Mouse (Mus musculus) midbrain, embryonic 14.5 days (tissue): ENCODE measurements around the gene Hhat. TPM values are rescaled to one million over a fixed set of nuclear protein-coding genes. Genes with fewer than 3 reads are reported as not detected.

ENCODE experiments used
- ATAC-seq: fragments of 200-750 bp; cut with Nextera tagmentation; 2 replicates; pipeline ENCODE4 v1.8.0; 2017; ENCODE audit warnings: moderate number of reproducible peaks, moderate library complexity; ENCODE audit not compliant: low FRiP score, low TSS enrichment
- DNase-seq: peaks from one replicate; pipeline ENCODE4 v3.0.0-alpha.2; 2015
- H3K27ac ChIP-seq: fragments of 300-500 bp; sonication (generic); replicated peaks from 2 replicates; pipeline ENCODE4 v1.5.1; 2014; ENCODE audit warnings: mild to moderate bottlenecking, low read depth, low read length, moderate library complexity
- H3K27me3 ChIP-seq: fragments of 300-500 bp; sonication (generic); 2 replicates; pipeline ENCODE4 v1.6.1; 2014; ENCODE audit warnings: low read length, control low read depth, mixed read lengths; ENCODE audit not compliant: control insufficient read depth, insufficient read depth
- H3K36me3 ChIP-seq: fragments of 300-500 bp; sonication (generic); 2 replicates; pipeline ENCODE4 v1.6.1; 2014; ENCODE audit warnings: low read length, control low read depth; ENCODE audit not compliant: control insufficient read depth, insufficient read depth
- H3K4me1 ChIP-seq: fragments of 300-500 bp; sonication (generic); 2 replicates; pipeline ENCODE4 v1.6.1; 2014; ENCODE audit warnings: mild to moderate bottlenecking, antibody characterized with exemption, low read length, control low read depth; ENCODE audit not compliant: control insufficient read depth, insufficient read depth
- H3K4me2 ChIP-seq: fragments of 300-500 bp; sonication (generic); 2 replicates; pipeline ENCODE4 v1.6.1; 2014; ENCODE audit warnings: mild to moderate bottlenecking, low read length, moderate library complexity
- H3K4me3 ChIP-seq: fragments of 300-500 bp; sonication (generic); replicated peaks from 2 replicates; pipeline ENCODE4 v1.5.1; 2014; ENCODE audit warnings: low read depth, low read length
- H3K9ac ChIP-seq: fragments of 300-500 bp; sonication (generic); replicated peaks from 2 replicates; pipeline ENCODE4 v1.6.1; 2014; ENCODE audit warnings: mild to moderate bottlenecking, low read length, moderate library complexity
- H3K9me3 ChIP-seq: fragments of 300-500 bp; sonication (generic); 2 replicates; pipeline ENCODE4 v1.6.1; 2016; ENCODE audit warnings: low read length, control low read depth, mixed read lengths; ENCODE audit not compliant: control insufficient read depth
- WGBS: fragments of 180-500 bp; shearing (Covaris S2); extraction: QIAGEN DNeasy Blood & Tissue Kit; methylation state at CpG from one replicate; pipeline ENCODE4 v1.1.7; 2014; 5-methylcytosine and 5-hydroxymethylcytosine counted together
- polyA plus RNA-seq: library from polyadenylated mRNA; unstranded; fragments of >200 nt; fragmentation: Nextera tagmentation; extraction: Ambion mirVana; gene quantifications from 2 replicates; pipeline ENCODE4 v1.2.1, GENCODE M21; 2014

Gene Hhat
- polyA plus RNA-seq, 1 experiment from 2014 or later = 4.5 TPM

DNA sequence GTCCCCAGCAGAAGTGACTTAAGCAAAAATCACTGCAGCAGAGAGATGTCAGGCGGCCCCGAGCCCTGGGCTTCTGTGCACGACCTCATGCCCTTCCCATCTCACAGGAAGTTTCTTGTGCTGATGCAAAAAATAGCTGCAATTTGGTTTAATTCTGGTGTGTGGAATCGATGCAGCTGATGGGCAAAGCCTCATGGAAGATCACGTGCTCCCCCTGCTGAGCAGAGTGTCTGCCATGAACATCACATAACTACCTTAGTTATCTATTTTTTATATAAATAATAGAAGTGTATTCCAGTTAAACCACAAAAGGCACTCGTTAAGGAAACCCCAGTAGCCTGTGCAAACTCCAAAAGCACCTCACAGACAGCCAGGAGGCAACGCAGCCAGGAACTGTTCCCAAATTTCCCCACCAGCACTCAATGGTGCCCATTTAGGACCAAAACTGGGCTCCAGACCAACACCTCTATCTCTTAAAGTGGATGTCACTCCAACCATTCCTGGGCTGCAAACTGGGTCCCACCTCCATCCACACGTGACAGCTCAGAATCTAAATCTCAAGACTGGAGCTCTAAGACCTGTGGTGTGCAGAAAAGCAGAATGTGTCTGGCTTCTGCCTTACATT lies 118.9 kb downstream of the Hhat start:
- WGBS = 75% methylated on average over 8 of the region's 8 CpGs

DNA sequence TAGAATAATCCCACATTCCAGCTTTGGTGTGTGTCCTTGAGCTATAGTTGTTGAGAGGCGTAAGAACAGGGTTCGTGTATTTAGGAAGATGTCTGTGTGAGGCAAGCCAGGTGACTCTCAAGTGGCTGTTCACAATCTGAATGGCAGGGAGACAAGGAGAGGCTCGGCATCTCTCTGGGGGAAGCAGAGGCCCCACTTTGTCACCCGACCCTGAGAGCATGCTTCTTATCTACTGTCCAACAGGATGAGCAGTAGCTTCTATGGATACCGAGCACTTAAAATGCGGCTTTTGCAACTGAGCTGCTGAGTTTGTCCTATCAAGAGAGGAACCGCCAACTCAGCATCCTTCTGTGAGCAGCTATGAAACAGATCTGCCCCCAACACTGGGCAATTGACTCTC lies 120.4 kb downstream of the Hhat start:
- Histone ChIP-seq H3K4me3 (no peak overlapping the region), H3K9ac (no peak overlapping the region), H3K36me3 (no peaks in the 10 kb centered on the region), H3K4me1 (0 out of 2 replicates have a peak, but pooled peaks cover 3% of the 10 kb centered on the region), H3K4me2 (no peak overlapping the region), H3K9me3 (no peaks in the 10 kb centered on the region), H3K27me3 (no peaks in the 10 kb centered on the region), H3K27ac (no peak overlapping the region)
- WGBS = 78% methylated on average over 7 of the region's 7 CpGs
- DNase-seq = no peak
- no peak for ATAC-seq

More for the DNA sequence above, 118.9 kb downstream of the Hhat start:
- Histone ChIP-seq H3K36me3 (no peaks in the 10 kb centered on the region), H3K9me3 (no peaks in the 10 kb centered on the region), H3K4me2 (no peak overlapping the region), H3K27me3 (no peaks in the 10 kb centered on the region), H3K27ac (no peak overlapping the region), H3K9ac (no peak overlapping the region), H3K4me3 (no peak overlapping the region), H3K4me1 (0 out of 2 replicates have a peak, but pooled peaks cover 3% of the 10 kb centered on the region)
- DNase-seq (peak; percentile 59), ATAC-seq (no peak)

DNA sequence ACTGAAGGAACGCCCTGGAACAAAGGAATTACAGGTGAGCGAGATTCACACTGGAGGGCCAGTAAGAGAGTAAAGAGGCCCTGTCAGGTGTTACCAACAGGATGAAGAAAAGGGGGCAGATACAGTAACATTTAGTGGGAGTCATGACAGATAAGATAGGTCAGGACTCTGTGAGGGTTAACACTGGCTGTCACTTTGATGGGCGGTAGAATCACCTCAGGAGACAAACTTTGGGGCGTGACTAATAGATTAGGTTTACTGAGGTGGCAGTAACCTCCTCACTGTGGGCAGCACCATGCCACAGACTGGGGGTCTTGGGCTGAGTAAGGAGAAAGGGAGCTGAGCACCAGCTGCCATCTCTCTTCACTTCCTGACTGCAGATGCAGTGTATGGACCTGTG lies 121.0 kb downstream of the Hhat start:
- no peak overlapping the region for H3K9ac ChIP-seq
- ATAC-seq (no peak), DNase-seq (no peak)
- H3K36me3 ChIP-seq = no peaks in the 10 kb centered on the region
- H3K4me1 ChIP-seq = 0 out of 2 replicates have a peak, but pooled peaks cover 3% of the 10 kb centered on the region
- no peak overlapping the region for H3K4me3 ChIP-seq
- no peak overlapping the region for H3K4me2 ChIP-seq
- no peak overlapping the region for H3K27ac ChIP-seq
- no peaks in the 10 kb centered on the region for H3K9me3 ChIP-seq
- WGBS = 83% methylated on average over 4 of the region's 4 CpGs
- H3K27me3 ChIP-seq = no peaks in the 10 kb centered on the region

DNA sequence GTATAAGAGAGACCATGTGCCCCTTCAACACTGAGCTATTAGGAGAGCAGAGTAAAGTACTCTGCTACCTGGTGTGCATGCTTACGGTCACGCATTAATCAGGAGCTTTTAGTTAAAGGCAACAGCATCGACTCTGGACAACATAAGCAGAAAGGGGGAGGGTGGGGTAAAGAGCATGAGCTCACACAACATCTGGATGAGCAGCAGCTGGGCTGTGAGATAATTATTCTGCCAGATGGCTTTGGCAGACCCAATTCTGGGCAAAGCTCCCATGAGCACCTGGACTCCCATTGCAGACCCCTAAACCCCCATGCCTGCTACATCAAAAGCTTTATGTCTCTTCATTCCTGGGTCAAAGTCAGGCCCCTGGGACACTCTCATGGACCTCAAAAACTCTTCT lies 121.8 kb downstream of the Hhat start:
- no peak overlapping the region for H3K4me3 ChIP-seq
- ATAC-seq = no peak
- DNase-seq = no peak
- no peak overlapping the region for H3K9ac ChIP-seq
- H3K4me2 ChIP-seq = no peak overlapping the region
- no peaks in the 10 kb centered on the region for H3K9me3 ChIP-seq
- H3K36me3 ChIP-seq = no peaks in the 10 kb centered on the region
- 76% methylated on average over 3 of the region's 3 CpGs for WGBS
- no peak overlapping the region for H3K27ac ChIP-seq
- H3K4me1 ChIP-seq = 0 out of 2 replicates have a peak, but pooled peaks cover 3% of the 10 kb centered on the region
- no peaks in the 10 kb centered on the region for H3K27me3 ChIP-seq

DNA sequence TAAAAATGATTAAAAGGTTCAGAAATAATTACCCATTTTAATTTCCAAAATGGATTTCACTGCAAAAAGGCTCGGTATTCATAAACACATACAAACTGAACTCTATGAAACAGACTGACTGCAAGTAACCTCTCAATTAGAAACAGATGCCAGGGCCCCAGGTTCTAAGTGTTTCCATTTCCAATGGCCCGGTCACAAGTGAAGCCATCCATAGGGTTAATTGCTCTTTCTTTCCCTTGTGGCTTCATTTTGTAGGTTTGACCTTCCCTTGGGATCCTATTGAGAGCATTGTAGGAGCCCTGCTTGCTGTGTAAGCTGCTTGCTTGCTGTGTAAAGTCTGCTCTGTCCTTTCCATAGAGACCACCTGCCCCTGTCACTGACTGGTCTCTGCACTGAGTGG lies 123.7 kb downstream of the Hhat start:
- H3K4me2 ChIP-seq = no peak overlapping the region
- H3K27me3 ChIP-seq = no peaks in the 10 kb centered on the region
- H3K36me3 ChIP-seq = no peaks in the 10 kb centered on the region
- ATAC-seq = no peak
- H3K4me1 ChIP-seq = 0 out of 2 replicates have a peak, but pooled peaks cover 3% of the 10 kb centered on the region
- no peak overlapping the region for H3K9ac ChIP-seq
- no peak overlapping the region for H3K4me3 ChIP-seq
- 76% methylated on average over 2 of the region's 2 CpGs for WGBS
- no peak overlapping the region for H3K27ac ChIP-seq
- DNase-seq = no peak
- H3K9me3 ChIP-seq = no peaks in the 10 kb centered on the region

DNA sequence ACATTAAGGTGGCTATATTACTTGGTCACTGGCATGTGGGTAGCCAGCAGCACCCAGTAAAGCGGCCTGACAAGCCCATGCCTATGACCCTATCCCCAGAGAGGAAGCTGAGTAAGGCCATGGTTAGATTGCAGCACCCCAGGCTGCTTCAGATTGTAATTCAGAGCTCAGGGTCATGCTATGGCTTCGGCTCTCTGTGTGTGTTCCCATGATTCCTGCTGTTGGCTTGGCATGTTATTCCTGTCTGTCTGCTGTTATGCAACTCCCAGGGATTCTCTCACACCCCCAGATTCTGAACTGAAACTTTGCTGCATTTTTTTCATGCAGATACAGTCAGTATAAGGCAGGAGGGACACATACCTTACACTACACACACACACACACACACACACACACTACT lies 128.9 kb downstream of the Hhat start:
- H3K27me3 ChIP-seq = no peaks in the 10 kb centered on the region
- no peak overlapping the region for H3K27ac ChIP-seq
- WGBS = 83% methylated on average over 2 of the region's 2 CpGs
- H3K4me1 ChIP-seq = no peaks in the 10 kb centered on the region
- no peak overlapping the region for H3K4me3 ChIP-seq
- no peak overlapping the region for H3K9ac ChIP-seq
- DNase-seq (no peak), ATAC-seq (no peak)
- H3K36me3 ChIP-seq = no peaks in the 10 kb centered on the region
- H3K9me3 ChIP-seq = no peaks in the 10 kb centered on the region
- no peak overlapping the region for H3K4me2 ChIP-seq

DNA sequence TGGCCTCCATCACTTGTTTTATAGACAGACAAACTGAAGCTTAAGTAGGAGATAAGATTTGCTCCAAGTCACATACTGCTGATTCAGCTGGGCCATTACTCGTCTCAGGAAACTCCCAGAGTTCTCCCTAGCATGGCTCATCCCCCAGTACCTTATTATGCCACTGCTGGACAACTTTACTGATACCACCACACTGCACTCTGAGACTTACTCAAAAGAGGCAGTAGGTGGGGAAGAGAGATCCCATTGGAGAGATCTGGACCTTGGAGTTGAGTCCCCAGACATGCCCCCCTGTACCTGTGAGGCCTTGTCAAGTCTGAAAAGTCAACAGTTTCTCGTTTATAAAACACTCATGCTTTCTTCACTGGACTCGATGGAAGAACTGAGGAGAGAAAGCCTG lies 131.8 kb downstream of the Hhat start:
- WGBS = 77% methylated on average over 3 of the region's 3 CpGs
- Histone ChIP-seq H3K27ac (no peak overlapping the region), H3K9ac (no peak overlapping the region), H3K4me2 (no peak overlapping the region), H3K4me1 (no peaks in the 10 kb centered on the region), H3K9me3 (no peaks in the 10 kb centered on the region), H3K27me3 (no peaks in the 10 kb centered on the region), H3K36me3 (no peaks in the 10 kb centered on the region), H3K4me3 (no peak overlapping the region)
- ATAC-seq (no peak), DNase-seq (no peak)

DNA sequence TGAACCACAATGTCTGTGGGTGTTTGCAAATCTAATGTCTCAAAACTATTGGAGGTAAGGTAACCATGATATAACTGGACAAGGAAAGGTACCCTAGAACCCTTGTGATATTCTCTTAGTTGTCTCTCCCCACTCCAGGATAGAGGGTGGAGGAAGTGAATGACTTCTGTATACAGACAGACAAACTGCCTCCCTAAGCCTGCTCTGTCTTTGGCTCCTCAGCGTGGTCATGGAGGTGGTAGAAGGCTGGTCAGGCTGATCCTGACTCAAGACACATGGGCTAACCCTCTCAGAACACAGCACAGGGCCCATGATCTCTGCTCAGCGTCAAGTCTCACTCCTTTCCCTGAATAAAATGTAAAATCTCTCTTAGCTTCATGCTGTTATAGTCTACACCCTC lies 149.2 kb downstream of the Hhat start:
- Histone ChIP-seq H3K27me3 (no peaks in the 10 kb centered on the region), H3K9me3 (0 out of 2 replicates have a peak, but pooled peaks cover 8% of the 10 kb centered on the region), H3K4me2 (no peak overlapping the region), H3K4me3 (no peak overlapping the region), H3K27ac (no peak overlapping the region), H3K36me3 (no peaks in the 10 kb centered on the region), H3K4me1 (no peaks in the 10 kb centered on the region), H3K9ac (no peak overlapping the region)
- no peak for DNase-seq
- no peak for ATAC-seq
- 82% methylated on average over 2 of the region's 2 CpGs for WGBS

DNA sequence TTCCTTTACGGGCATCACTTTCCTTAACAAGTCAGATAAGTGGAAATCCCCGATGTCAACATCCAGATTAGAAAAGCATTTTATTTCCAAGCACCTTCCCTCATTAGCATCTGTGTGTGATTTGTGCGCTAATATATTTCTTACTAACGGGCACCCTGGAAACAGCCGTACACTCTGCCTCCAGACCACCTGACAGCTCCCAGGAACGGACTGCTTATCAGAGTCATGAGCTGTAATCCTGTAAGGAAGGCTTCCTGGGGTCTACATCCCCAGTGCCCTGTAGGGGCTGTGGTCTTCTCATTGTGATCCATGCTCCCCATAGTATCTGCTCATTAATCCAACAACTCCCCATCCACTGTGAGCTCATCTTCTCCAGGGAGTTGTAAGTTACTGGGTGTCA lies 157.8 kb downstream of the Hhat start:
- Histone ChIP-seq H3K4me2 (no peak overlapping the region), H3K9me3 (no peaks in the 10 kb centered on the region), H3K4me3 (no peak overlapping the region), H3K36me3 (no peaks in the 10 kb centered on the region), H3K27ac (no peak overlapping the region), H3K9ac (no peak overlapping the region), H3K4me1 (peaks cover 4% of the 10 kb centered on the region; the same call in 1 of the 2 replicates), H3K27me3 (no peaks in the 10 kb centered on the region)
- ATAC-seq = no peak
- 38% methylated on average over 6 of the region's 6 CpGs for WGBS
- peak; percentile 16 for DNase-seq
